Mouse (Mus musculus) left cerebral cortex, adult 6 months (tissue): ENCODE data around the gene Khdc1a. TPM values are rescaled to one million over a fixed set of nuclear protein-coding genes. Genes with fewer than 3 reads are reported as not detected.

Experiments
- long read RNA-seq, 2 experiments: library from polyadenylated mRNA; unstranded; transcript quantifications; one replicate each; pipeline ENCODE4 v2.0.0; 2019 to 2020
- polyA plus RNA-seq: library from polyadenylated mRNA; unstranded; fragments of <200 nt; fragmentation: Nextera tagmentation; gene quantifications from 2 replicates; pipeline ENCODE4 v1.2.3, GENCODE M21; 2021

The Khdc1a gene
- polyA plus RNA-seq, result not detected in 2 replicates
- long read RNA-seq, experiment 1, result 0 reads
- long read RNA-seq, experiment 2, result 0 reads

DNA sequence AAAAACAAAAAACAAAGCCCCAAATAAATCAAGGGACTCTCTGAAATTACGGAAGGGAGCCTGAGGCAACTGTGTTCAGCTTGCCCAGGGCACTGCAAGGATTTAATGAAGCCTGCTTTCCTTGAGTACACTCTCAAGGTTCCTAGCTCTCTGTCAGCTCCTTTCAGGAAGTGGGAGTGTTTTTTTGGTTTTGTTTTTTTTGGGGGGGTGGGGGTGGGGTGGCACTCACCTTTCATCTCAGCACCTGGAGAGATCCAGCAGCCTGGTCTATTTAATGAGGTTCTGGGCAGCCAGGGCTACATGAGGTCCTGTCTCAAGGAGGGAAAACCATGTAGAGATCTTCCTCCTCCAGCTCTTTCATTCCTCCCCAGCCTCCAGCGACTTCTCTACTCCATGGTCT is at the start of gene Khdc1a:
Gene Khdc1a, plus strand, starts transcription at position 301 of the 400 bp plus-strand sequence.

DNA sequence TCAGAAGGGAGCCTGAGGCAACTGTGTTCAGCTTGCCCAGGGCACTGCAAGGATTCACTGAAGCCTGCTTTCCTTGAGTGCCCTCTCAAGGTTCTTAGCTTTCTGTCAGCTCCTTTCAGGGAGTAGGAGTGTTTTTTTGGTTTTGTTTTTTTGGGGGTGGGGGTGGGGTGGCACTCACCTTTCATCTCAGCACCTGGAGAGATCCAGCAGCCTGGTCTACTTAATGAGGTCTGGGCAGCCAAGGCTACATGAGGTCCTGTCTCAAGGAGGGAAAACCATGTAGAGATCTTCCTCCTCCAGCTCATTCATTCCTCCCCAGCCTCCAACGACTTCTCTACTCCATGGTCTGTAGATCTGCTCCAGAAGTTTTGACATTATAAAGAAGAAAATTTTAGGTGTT is 18.6 kb downstream of the Khdc1a start, which contains the start of gene Khdc1c:
Gene Khdc1c, plus strand, starts transcription at position 301 of the 400 bp plus-strand sequence.

DNA sequence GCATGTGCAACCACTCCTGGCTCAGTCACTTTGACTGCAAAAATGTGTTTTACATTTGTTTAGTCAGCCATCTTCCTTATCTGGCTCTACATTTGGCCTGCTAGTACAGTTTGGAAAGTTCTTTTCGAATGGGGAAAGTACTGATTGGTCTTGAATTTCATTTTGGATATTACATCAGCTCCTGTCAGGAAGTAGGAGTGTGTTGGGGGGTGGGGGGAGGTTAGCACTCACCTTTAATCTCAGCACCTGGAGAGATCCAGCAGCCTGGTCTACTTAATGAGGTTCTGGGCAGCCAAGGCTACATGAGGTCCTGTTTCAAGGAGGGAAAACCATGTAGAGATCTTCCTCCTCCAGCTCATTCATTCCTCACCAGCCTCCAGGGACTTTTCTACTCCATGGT is 33.8 kb downstream of the Khdc1a start, which contains the start of gene Khdc1b:
Gene Khdc1b, plus strand, starts transcription at position 301 of the 400 bp plus-strand sequence.

Other genes starting within 250 kb of the Khdc1a start
- gene Tmem14a, start 131.1 kb upstream of the Khdc1a start, polyA plus RNA-seq, result 135 and 144 TPM in 2 replicates
- 0.25 and 0.58 TPM in 2 replicates for gene Gsta3, start 109.1 kb upstream of the Khdc1a start, polyA plus RNA-seq
- not detected in 2 replicates for gene Khdc1c, start 18.7 kb downstream of the Khdc1a start, polyA plus RNA-seq
- gene Khdc1b, start 33.9 kb downstream of the Khdc1a start, polyA plus RNA-seq, result not detected in 2 replicates